Mouse (Mus musculus) midbrain, postnatal 0 days (tissue): Measurements from ENCODE around the gene Ifnk. TPM values are rescaled to one million over a fixed set of nuclear protein-coding genes. Genes with fewer than 3 reads are reported as not detected.
A peak's percentile ranks its signal among the peaks of the same experiment; 100 is the strongest.

ENCODE experiments used
- ATAC-seq: fragments of 200-750 bp; cut with Nextera tagmentation; 2 replicates; pipeline ENCODE4 v1.8.0; 2017; ENCODE audit warnings: moderate number of reproducible peaks, mild to moderate bottlenecking, moderate TSS enrichment, moderate library complexity; ENCODE audit not compliant: low FRiP score
- DNase-seq: peaks from one replicate; pipeline ENCODE4 v3.0.0-alpha.2; 2015; ENCODE audit warnings: low spot score
- H3K27ac ChIP-seq: fragments of 300-500 bp; sonication (generic); 2 replicates; pipeline ENCODE4 v1.5.1; 2014; ENCODE audit warnings: low read depth, mild to moderate bottlenecking, low read length, mixed read lengths
- H3K27me3 ChIP-seq: fragments of 300-500 bp; sonication (generic); 2 replicates; pipeline ENCODE4 v1.6.1; 2014; ENCODE audit warnings: low read length, control low read depth, mixed read lengths; ENCODE audit not compliant: insufficient read depth
- H3K36me3 ChIP-seq: fragments of 300-500 bp; sonication (generic); 2 replicates; pipeline ENCODE4 v1.6.1; 2014; ENCODE audit warnings: low read length, control low read depth, mixed read lengths; ENCODE audit not compliant: insufficient read depth
- H3K4me1 ChIP-seq: fragments of 300-500 bp; sonication (generic); 2 replicates; pipeline ENCODE4 v1.6.1; 2014; ENCODE audit warnings: mild to moderate bottlenecking, control low read depth, antibody characterized with exemption, low read length, mixed read lengths; ENCODE audit not compliant: insufficient read depth
- H3K4me2 ChIP-seq: fragments of 300-500 bp; sonication (generic); 2 replicates; pipeline ENCODE4 v1.6.1; 2014; ENCODE audit warnings: low read depth, mild to moderate bottlenecking, low read length, mixed read lengths; ENCODE audit not compliant: poor library complexity, severe bottlenecking
- H3K4me3 ChIP-seq: fragments of 300-500 bp; sonication (generic); 2 replicates; pipeline ENCODE4 v1.5.1; 2014; ENCODE audit warnings: low read depth, mild to moderate bottlenecking, low read length, moderate library complexity
- H3K9ac ChIP-seq: fragments of 300-500 bp; sonication (generic); replicated peaks from 2 replicates; pipeline ENCODE4 v1.6.1; 2014; ENCODE audit warnings: mild to moderate bottlenecking, low read length, moderate library complexity, mixed read lengths; ENCODE audit not compliant: poor library complexity, severe bottlenecking
- H3K9me3 ChIP-seq: fragments of 300-500 bp; sonication (generic); 2 replicates; pipeline ENCODE4 v1.6.1; 2016; ENCODE audit warnings: low read length, control low read depth
- CTCF ChIP-seq: IDR thresholded peaks from 2 replicates; pipeline ENCODE4 v1.5.1; 2016; ENCODE audit warnings: antibody characterized with exemption, mild to moderate bottlenecking
- WGBS: fragments of 180-500 bp; shearing (Covaris S2); extraction: QIAGEN DNeasy Blood & Tissue Kit; methylation state at CpG from one replicate; pipeline ENCODE4 v1.1.7; 2014; 5-methylcytosine and 5-hydroxymethylcytosine counted together
- polyA plus RNA-seq: library from polyadenylated mRNA; unstranded; fragments of >200 nt; fragmentation: Nextera tagmentation; extraction: Ambion mirVana; gene quantifications from 2 replicates; pipeline ENCODE4 v1.2.1, GENCODE M21; 2015
- total RNA-seq: library from RNA; depleted of rRNA; stranded (reverse); fragments of >200 nt; gene quantifications from 2 replicates; pipeline ENCODE4 v1.2.3, GENCODE M21; 2014

Ifnk gene
- total and polyA plus RNA-seq, 2 experiments from 2014 or later: not detected

DNA sequence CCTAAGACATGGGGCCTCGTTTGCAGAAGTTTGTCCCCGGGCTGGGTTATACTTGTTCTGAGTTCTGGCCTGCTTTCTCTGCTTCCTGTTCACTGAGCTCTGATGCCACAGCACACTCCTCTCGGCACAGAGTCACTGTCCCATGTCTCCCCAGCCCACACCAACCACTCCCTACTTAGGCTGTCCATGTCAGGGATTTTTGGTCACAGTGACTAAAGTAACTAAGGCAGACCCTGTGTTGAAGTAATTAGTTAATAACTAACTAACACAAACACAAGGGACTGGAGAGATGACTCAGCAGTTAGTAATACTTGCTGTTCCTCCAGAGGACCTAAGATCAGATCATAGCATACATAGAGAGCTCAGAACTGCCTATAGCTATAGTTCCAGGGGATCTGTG, 14.1 kb downstream of the Ifnk start:
- TF ChIP-seq CTCF: no peak
- Histone ChIP-seq H3K9ac (no peak overlapping the region), H3K27me3 (no peaks in the 10 kb centered on the region), H3K4me1 (no peaks in the 10 kb centered on the region), H3K4me2 (no peak overlapping the region), H3K4me3 (no peak overlapping the region), H3K9me3 (no peaks in the 10 kb centered on the region), H3K27ac (no peak overlapping the region), H3K36me3 (no peaks in the 10 kb centered on the region)
- no peak for DNase-seq
- no peak for ATAC-seq
- WGBS: 87% methylated on average over 3 of the region's 3 CpGs

GRCm38 (mm10) chr4:35167855-35168254, 16.0 kb downstream of the Ifnk start:
- H3K9ac ChIP-seq: no peak overlapping the region
- no peaks in the 10 kb centered on the region for H3K27me3 ChIP-seq
- H3K9me3 ChIP-seq: no peaks in the 10 kb centered on the region
- WGBS: 88% methylated on average over 5 of the region's 5 CpGs
- TF ChIP-seq CTCF: no peak
- H3K4me2 ChIP-seq: no peak overlapping the region
- H3K4me3 ChIP-seq: no peak overlapping the region
- no peaks in the 10 kb centered on the region for H3K4me1 ChIP-seq
- no peak for ATAC-seq
- H3K36me3 ChIP-seq: no peaks in the 10 kb centered on the region
- no peak overlapping the region for H3K27ac ChIP-seq
- no peak for DNase-seq

- Histone ChIP-seq H3K9me3 (no peaks in the 10 kb centered on the region), H3K4me3 (no peak overlapping the region), H3K36me3 (no peaks in the 10 kb centered on the region), H3K4me2 (no peak overlapping the region), H3K4me1 (no peaks in the 10 kb centered on the region), H3K27me3 (no peaks in the 10 kb centered on the region), H3K9ac (no peak overlapping the region), H3K27ac (no peak overlapping the region)
- peak; percentile 12 for DNase-seq
- 67% methylated on average over 13 of the region's 13 CpGs for WGBS
- TF ChIP-seq CTCF: no peak
- no peak for ATAC-seq
Observed at GRCm38 (mm10) chr4:35169571-35170125, 17.8 kb downstream of the Ifnk start.

DNA sequence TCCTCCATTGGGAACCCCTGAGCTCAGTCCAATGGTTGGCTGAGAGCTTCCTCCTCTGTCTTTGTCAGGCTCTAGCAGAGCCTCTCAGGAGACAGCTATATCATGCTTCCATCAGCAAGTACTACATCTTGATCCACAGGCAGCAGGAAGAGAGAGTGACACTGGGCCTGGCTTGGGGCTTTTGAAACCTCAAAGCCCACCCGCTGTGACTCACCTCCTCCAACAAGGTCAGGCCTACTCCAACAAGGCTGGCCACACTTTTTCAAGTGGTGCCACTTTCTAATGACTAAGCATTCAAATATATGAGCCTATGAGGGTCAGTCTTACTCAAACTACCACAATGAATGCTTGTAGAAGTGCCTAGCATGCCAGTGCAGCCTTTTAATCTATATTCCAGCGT, 20.6 kb downstream of the Ifnk start:
- H3K9me3 ChIP-seq: no peaks in the 10 kb centered on the region
- DNase-seq: no peak
- H3K4me1 ChIP-seq: no peaks in the 10 kb centered on the region
- 96% methylated on average over 2 of the region's 2 CpGs for WGBS
- H3K9ac ChIP-seq: no peak overlapping the region
- H3K4me2 ChIP-seq: no peak overlapping the region
- no peaks in the 10 kb centered on the region for H3K27me3 ChIP-seq
- no peak overlapping the region for H3K27ac ChIP-seq
- no peak overlapping the region for H3K4me3 ChIP-seq
- no peak for ATAC-seq
- H3K36me3 ChIP-seq: no peaks in the 10 kb centered on the region
- no peak for TF ChIP-seq CTCF

- Histone ChIP-seq H3K27me3 (no peaks in the 10 kb centered on the region), H3K4me2 (no peak overlapping the region), H3K9me3 (no peaks in the 10 kb centered on the region), H3K27ac (no peak overlapping the region), H3K36me3 (no peaks in the 10 kb centered on the region), H3K9ac (no peak overlapping the region), H3K4me3 (no peak overlapping the region), H3K4me1 (no peaks in the 10 kb centered on the region)
- 78% methylated on average over 1 of the region's 1 CpGs for WGBS
- ATAC-seq (no peak), DNase-seq (no peak)
- no peak for TF ChIP-seq CTCF
Observed at GRCm38 (mm10) chr4:35173551-35173950, 21.7 kb downstream of the Ifnk start.

- no peak for TF ChIP-seq CTCF
- H3K9ac ChIP-seq: no peak overlapping the region
- H3K4me3 ChIP-seq: no peak overlapping the region
- H3K4me2 ChIP-seq: no peak overlapping the region
- no peaks in the 10 kb centered on the region for H3K4me1 ChIP-seq
- WGBS: 85% methylated on average over 2 of the region's 2 CpGs
- no peak overlapping the region for H3K27ac ChIP-seq
- no peaks in the 10 kb centered on the region for H3K27me3 ChIP-seq
- ATAC-seq (no peak), DNase-seq (no peak)
- H3K9me3 ChIP-seq: no peaks in the 10 kb centered on the region
- no peaks in the 10 kb centered on the region for H3K36me3 ChIP-seq
Observed at GRCm38 (mm10) chr4:35175566-35175965, 23.7 kb downstream of the Ifnk start.
